Mouse (Mus musculus): Measurements from ENCODE around the gene Fcnb. TPM values are rescaled to one million over a fixed set of nuclear protein-coding genes. Genes with fewer than 3 reads are reported as not detected.

The Fcnb gene
- total RNA-seq, 2 experiments from 2014 or later = not detected

DNA sequence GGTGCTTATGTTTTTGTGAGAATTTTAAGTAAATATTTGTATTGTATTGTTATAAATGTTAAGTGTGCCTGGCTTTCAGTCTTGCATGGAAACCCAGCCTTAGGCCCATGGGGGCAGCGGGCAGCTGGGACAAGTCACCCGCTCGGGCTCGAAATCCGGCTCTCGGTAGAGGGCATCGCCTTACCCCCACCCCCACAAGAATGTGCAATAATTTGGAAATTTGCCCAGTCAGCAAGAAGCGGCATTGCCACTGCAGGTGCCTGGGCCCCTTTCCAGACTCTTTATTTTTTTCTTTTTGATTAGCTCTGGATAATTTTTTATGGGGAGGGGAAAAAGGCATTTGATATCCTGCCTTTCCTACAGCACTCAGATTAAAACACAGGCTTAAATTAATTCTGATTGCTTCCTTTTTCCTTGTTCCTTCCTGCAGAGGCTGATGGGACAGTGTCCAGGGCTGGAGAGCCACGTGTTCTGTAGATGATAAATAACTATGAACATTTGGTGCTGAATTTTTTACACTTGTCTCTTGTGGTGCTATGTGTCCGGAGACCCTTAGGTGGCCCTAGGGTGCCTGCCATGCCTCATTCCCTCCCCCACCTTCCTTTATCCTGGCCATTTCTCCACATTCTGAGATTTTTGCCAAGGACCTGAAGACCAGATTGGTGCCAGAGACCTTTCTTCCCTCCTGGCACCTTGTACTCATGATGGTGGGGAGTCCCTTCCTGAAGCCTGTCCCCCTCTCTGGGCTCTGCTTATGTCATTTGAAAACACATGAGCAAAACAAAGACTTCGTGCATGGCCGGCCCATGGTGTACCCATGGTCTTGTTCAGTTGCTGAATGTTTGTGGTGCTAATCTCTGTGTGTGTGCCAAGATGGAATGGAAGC, 46.9 kb downstream of the Fcnb start:
- TF ChIP-seq CTCF (conservative IDR thresholded peaks at IDR 0.05) = no peak
- DNase-seq (ENCODE audit: low spot score in 2 of 2) = no peak
- no peak overlapping the region for H3K27ac ChIP-seq

DNA sequence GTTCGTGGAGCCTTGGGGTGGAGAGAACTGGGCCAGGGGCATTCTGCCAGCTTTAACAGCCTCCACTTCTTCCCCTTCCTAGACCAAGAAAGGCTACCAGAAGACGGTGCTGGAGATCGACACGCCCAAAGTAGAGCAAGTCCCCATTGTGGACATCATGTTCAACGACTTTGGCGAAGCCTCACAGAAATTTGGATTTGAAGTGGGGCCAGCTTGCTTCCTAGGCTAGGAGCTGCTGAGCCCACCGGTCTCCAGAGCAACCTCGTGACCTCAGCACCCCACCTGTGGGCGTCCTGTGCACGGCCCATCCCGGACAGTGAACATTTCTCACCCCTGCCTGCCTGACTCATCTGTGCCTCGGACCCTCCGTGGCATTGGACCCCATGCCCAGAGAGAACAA, 47.9 kb downstream of the Fcnb start:
- Histone ChIP-seq H3K4me3 (no peak overlapping the region), H3K27ac (no peak overlapping the region)
- DNase-seq (ENCODE audit: low spot score in 2 of 2) = no peak
- TF ChIP-seq CTCF (conservative IDR thresholded peaks at IDR 0.05) = no peak

More for the DNA sequence above, 46.9 kb downstream of the Fcnb start:
- H3K4me3 ChIP-seq = no peak overlapping the region

DNA sequence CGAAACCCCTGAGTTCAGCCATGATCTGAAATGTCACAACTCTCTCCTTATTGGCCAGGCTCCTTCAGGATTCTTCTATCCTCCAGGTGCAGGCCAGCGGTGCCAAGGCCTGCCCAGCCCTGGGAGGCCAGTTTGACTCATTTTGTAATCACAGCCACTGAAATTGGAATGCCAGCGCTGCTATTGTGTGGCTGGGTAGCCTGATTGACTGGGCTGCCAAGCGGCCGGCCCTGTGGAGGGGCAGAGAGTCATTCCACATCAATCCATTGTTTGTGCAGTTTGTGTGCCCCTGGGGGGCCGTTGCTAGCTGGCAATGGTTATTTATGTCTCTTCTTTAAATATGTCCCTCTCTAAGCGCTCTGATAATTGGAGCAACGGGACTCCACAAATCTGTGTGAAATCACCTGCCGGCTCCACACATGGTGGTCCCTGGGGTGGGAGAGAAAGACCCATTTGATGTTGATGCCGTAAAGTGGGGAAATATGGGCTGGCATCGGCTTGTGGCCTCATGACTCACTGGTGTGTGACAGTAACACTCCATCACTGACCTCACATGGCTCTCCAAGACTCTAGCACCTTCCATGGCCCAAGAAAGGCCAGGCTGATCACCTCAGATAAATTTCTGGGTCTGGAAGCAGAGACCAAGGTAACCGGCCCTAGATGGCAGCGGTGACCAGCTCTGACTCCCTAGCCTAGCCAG, 50.5 kb downstream of the Fcnb start:
- Histone ChIP-seq H3K27ac (no peak overlapping the region), H3K4me3 (no peak overlapping the region)
- TF ChIP-seq CTCF (conservative IDR thresholded peaks at IDR 0.05) = no peak
- DNase-seq (ENCODE audit: low spot score in 2 of 2) = no peak

DNA sequence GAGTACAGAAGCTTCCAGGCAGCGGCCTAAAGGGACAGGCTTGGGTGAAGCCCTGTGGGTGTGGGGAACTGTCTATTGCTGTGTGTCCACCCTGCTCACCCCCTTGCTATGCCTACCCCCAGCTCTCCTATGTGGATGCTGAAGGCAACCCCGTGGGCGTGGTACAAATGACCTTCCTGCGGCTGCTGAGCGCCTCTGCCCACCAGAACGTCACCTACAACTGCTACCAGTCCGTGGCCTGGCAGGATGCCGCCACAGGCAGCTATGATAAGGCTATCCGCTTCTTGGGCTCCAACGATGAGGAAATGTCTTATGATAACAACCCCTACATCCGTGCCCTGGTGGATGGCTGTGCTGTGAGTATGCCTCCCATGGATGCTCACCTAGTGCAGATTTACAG, 52.2 kb downstream of the Fcnb start:
- Histone ChIP-seq H3K27ac (no peak overlapping the region), H3K4me3 (no peak overlapping the region)
- no peak for TF ChIP-seq CTCF (conservative IDR thresholded peaks at IDR 0.05)
- no peak for DNase-seq (ENCODE audit: low spot score in 2 of 2)

DNA sequence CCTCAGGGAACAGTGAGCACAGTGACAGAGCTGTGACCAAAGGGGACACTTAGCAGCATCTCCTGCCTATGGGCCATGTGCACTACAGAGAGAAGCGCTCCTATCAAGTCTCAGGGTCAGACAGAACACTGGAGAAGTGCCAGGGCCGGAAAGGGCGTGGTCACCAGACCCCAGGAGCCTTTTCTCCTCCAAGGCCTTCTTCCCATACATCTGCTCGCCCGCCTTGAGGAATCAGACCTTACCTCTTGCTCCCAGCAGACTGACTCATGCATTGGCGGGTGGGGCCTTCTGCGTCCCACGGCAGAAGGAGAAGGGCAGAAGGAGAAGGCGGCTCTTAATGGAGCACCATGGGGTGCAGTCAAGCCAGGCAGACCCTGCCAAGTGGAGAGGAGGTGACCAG, 52.8 kb downstream of the Fcnb start:
- no peak for DNase-seq (ENCODE audit: low spot score in 2 of 2)
- Histone ChIP-seq H3K27ac (no peak overlapping the region), H3K4me3 (no peak overlapping the region)
- no peak for TF ChIP-seq CTCF (conservative IDR thresholded peaks at IDR 0.05)

Other genes with a start within 250 kb of the Fcnb start
- 1 to 10 TPM; 3.6 to 4.1 TPM for gene Col5a1, start 198.5 kb downstream of the Fcnb start, total RNA-seq (2021)
- gene Olfm1, start 108.1 kb upstream of the Fcnb start, total RNA-seq (2021) = 1,000 to 10,000 TPM; 1,799 to 1,811 TPM

Measured in layer of hippocampus, adult 2 months (tissue).